Mouse (Mus musculus): ENCODE measurements at regions not wholly inside any gene's neighbourhood (a gene's known extent, or its start where the extent isn't known, plus 50 kb on each side); places are given as distances from the start of the nearest gene placed in this dataset.

- no peak for DNase-seq (ENCODE audit: inconsistent age in 2 of 2, low spot score in 1 of 2)
Observed at GRCm38 (mm10) chr13:53055697-53056096, 74.8 kb upstream of the Nfil3 start.

GRCm38 (mm10) chr13:53053211-53053610 lies 72.3 kb upstream of the Nfil3 start:
- no peak for DNase-seq (ENCODE audit: inconsistent age in 2 of 2, low spot score in 1 of 2)

GRCm38 (mm10) chr13:53052806-53053205 lies 71.9 kb upstream of the Nfil3 start:
- no peak for DNase-seq (ENCODE audit: inconsistent age in 2 of 2, low spot score in 1 of 2)

- no peak for DNase-seq (ENCODE audit: inconsistent age in 2 of 2, low spot score in 1 of 2)
Observed at GRCm38 (mm10) chr13:53052188-53052587, 71.3 kb upstream of the Nfil3 start.

GRCm38 (mm10) chr13:53051386-53051785 lies 70.5 kb upstream of the Nfil3 start:
- no peak for DNase-seq (ENCODE audit: inconsistent age in 2 of 2, low spot score in 1 of 2)

GRCm38 (mm10) chr13:53049176-53049575 lies 68.3 kb upstream of the Nfil3 start:
- peak; percentile 23 to 28 for DNase-seq (ENCODE audit: inconsistent age in 2 of 2, low spot score in 1 of 2)

- peak in 1 of 2 experiments; percentile 31 for DNase-seq (ENCODE audit: inconsistent age in 2 of 2, low spot score in 1 of 2)
Observed at GRCm38 (mm10) chr13:53033189-53033943, 52.5 kb upstream of the Nfil3 start.

Data from adrenal gland, adult (tissue).